Mouse (Mus musculus): ENCODE data around the gene Hdac10.

DNA sequence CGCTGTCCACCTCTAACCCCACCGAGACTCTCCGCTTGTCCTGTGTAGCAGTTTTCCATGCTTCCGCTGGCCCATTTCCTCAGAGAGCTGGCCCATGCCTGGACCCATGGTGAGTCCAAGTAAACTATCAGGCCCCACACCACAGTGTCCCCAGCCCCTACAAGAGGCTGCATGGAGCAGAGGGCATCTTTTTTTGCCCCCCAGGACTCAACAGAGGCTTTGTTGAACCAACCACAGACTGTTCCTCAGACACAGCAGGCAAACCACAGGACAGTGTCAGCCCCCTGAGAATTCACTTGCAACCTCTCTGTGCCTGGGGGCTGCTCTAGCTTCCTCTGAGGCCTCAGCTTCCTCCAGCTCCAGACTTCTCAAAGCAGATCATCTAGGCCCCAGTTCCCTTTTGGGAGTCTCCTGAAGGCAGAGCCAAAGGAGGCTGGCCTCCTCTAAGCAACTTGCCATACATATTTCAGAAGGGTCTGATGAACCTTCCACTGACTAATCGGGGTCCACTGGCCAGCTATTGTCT, 43.1 kb upstream of the Hdac10 start:
- TF ChIP-seq CTCF (IDR thresholded peaks at IDR 0.05; ENCODE audit: insufficient read depth, low read length) = no peak
- no peak for TF ChIP-seq POLR2A (IDR thresholded peaks at IDR 0.05; ENCODE audit: borderline replicate concordance, extremely low read depth, low read depth, low read length)
